Mouse (Mus musculus): ENCODE results near the gene Selenov. TPM values are rescaled to one million over a fixed set of nuclear protein-coding genes. Genes with fewer than 3 reads are reported as not detected.

The Selenov gene
- total and polyA plus RNA-seq, 3 experiments: not detected

GRCm38 (mm10) chr7:28294481-28294880 lies 3.5 kb upstream of the Selenov start:
- no peak overlapping the region for H3K4me3 ChIP-seq (ENCODE audit: control insufficient read depth in 1 of 2, insufficient read depth in 1 of 2, low read depth in 2 of 2, low read length in 2 of 2)
- H3K27me3 ChIP-seq (ENCODE audit: control insufficient read depth in 1 of 2, insufficient read depth in 2 of 2, low read length in 2 of 2): no peaks in the 10 kb centered on the region
- TF ChIP-seq NELFE (IDR thresholded peaks at IDR 0.05; ENCODE audit: low read depth, low read length) (no peak), GABPA (IDR thresholded peaks at IDR 0.05; ENCODE audit: low read depth, low read length) (no peak), POLR2AphosphoS5 (IDR thresholded peaks at IDR 0.05; ENCODE audit: borderline replicate concordance, low read depth, low read length) (no peak), JUND (IDR thresholded peaks at IDR 0.05; ENCODE audit: low read depth, low read length) (no peak), SIN3A (IDR thresholded peaks at IDR 0.05; ENCODE audit: low read length) (no peak), TAL1 (IDR thresholded peaks at IDR 0.05; ENCODE audit: low read length) (no peak), NRF1 (IDR thresholded peaks at IDR 0.05; ENCODE audit: insufficient read depth, low read depth, low read length, poor library complexity, severe bottlenecking) (no peak), MAZ (IDR thresholded peaks at IDR 0.05; ENCODE audit: low read depth, low read length) (no peak), KAT2A (conservative IDR thresholded peaks at IDR 0.05; ENCODE audit: low read depth, low read length) (no peak), RAD21 (IDR thresholded peaks at IDR 0.05; ENCODE audit: low read depth, low read length) (no peak), MAX (IDR thresholded peaks at IDR 0.05; ENCODE audit: low read length) (no peak), E2F4 (IDR thresholded peaks at IDR 0.05; ENCODE audit: borderline replicate concordance, low read depth, low read length) (no peak)
- H3K4me1 ChIP-seq (ENCODE audit: control insufficient read depth in 1 of 2, insufficient read depth in 2 of 2, low read length in 2 of 2): no peaks in the 10 kb centered on the region
- no peak overlapping the region for H3K9ac ChIP-seq (ENCODE audit: control insufficient read depth, low read depth, low read length, poor library complexity, severe bottlenecking)
- no peak overlapping the region for H3K27ac ChIP-seq (ENCODE audit: control insufficient read depth, low read depth, low read length)
- no peaks in the 10 kb centered on the region for H3K36me3 ChIP-seq (ENCODE audit: control insufficient read depth in 1 of 2, insufficient read depth in 2 of 2, low read length in 2 of 2)
- no peaks in the 10 kb centered on the region for H3K79me2 ChIP-seq (ENCODE audit: control insufficient read depth, insufficient read depth, low read length, poor library complexity)
- no peak for DNase-seq (ENCODE audit: low read depth, low spot score)
- H3K9me3 ChIP-seq (replicated peaks; ENCODE audit: insufficient read depth, low read length): no peaks in the 10 kb centered on the region

- TF ChIP-seq ZMIZ1 (IDR thresholded peaks at IDR 0.05; ENCODE audit: low read depth, low read length) (no peak), MYB (IDR thresholded peaks at IDR 0.05; ENCODE audit: low read depth, low read length) (no peak), MAZ (IDR thresholded peaks at IDR 0.05; ENCODE audit: low read depth, low read length) (no peak), ZKSCAN1 (IDR thresholded peaks at IDR 0.05; ENCODE audit: low read depth, low read length) (no peak), BHLHE40 (IDR thresholded peaks at IDR 0.05; ENCODE audit: borderline replicate concordance, low read depth, low read length) (no peak), MEF2A (IDR thresholded peaks at IDR 0.05; ENCODE audit: extremely low read depth, insufficient replicate concordance, low read depth, low read length, poor library complexity, severe bottlenecking) (no peak), GATA1 (IDR thresholded peaks at IDR 0.05; ENCODE audit: low read depth, low read length) (no peak), NELFE (IDR thresholded peaks at IDR 0.05; ENCODE audit: low read depth, low read length) (no peak), GABPA (IDR thresholded peaks at IDR 0.05; ENCODE audit: low read depth, low read length) (no peak), MAX (IDR thresholded peaks at IDR 0.05; ENCODE audit: low read length) (no peak), TCF12 (IDR thresholded peaks at IDR 0.05; ENCODE audit: low read depth, low read length) (no peak), POLR2A (IDR thresholded peaks at IDR 0.05; ENCODE audit: control insufficient read depth in 1 of 2, insufficient read depth in 1 of 2, low read depth in 1 of 2, low read length in 2 of 2, poor library complexity in 1 of 2) (no peak), RAD21 (IDR thresholded peaks at IDR 0.05; ENCODE audit: low read depth, low read length) (no peak), KAT2A (conservative IDR thresholded peaks at IDR 0.05; ENCODE audit: low read depth, low read length) (no peak), ZC3H11A (IDR thresholded peaks at IDR 0.05; ENCODE audit: low read depth, low read length) (no peak), POLR2AphosphoS2 (IDR thresholded peaks at IDR 0.05; ENCODE audit: low read length) (no peak)
- no peak for DNase-seq (ENCODE audit: low read depth, low spot score)
- no peaks in the 10 kb centered on the region for H3K4me1 ChIP-seq (ENCODE audit: control insufficient read depth in 1 of 2, insufficient read depth in 2 of 2, low read length in 2 of 2)
- no peaks in the 10 kb centered on the region for H3K79me2 ChIP-seq (ENCODE audit: control insufficient read depth, insufficient read depth, low read length, poor library complexity)
- no peak overlapping the region for H3K27ac ChIP-seq (ENCODE audit: control insufficient read depth, low read depth, low read length)
- H3K4me3 ChIP-seq (ENCODE audit: control insufficient read depth in 1 of 2, insufficient read depth in 1 of 2, low read depth in 2 of 2, low read length in 2 of 2): no peak overlapping the region
- H3K36me3 ChIP-seq (ENCODE audit: control insufficient read depth in 1 of 2, insufficient read depth in 2 of 2, low read length in 2 of 2): no peaks in the 10 kb centered on the region
- no peaks in the 10 kb centered on the region for H3K27me3 ChIP-seq (ENCODE audit: control insufficient read depth in 1 of 2, insufficient read depth in 2 of 2, low read length in 2 of 2)
- H3K9me3 ChIP-seq (replicated peaks; ENCODE audit: insufficient read depth, low read length): no peaks in the 10 kb centered on the region
- no peak overlapping the region for H3K9ac ChIP-seq (ENCODE audit: control insufficient read depth, low read depth, low read length, poor library complexity, severe bottlenecking)
Observed at GRCm38 (mm10) chr7:28290165-28290564, 821 bp downstream of the Selenov start.

Measured in MEL (cell line).